Mouse (Mus musculus) olfactory bulb, adult 2 months (tissue): ENCODE measurements around the gene Slc22a15. TPM values are rescaled to one million over a fixed set of nuclear protein-coding genes. Genes with fewer than 3 reads are reported as not detected.

Source experiments
- H3K27ac ChIP-seq: fragments of 200-500 bp; 2 replicates; pipeline ENCODE4 v1.5.1; 2012; ENCODE audit warnings: low read depth, low read length; ENCODE audit not compliant: insufficient read depth
- H3K4me1 ChIP-seq: fragments of 200-500 bp; 2 replicates; pipeline ENCODE4 v1.6.1; 2012; ENCODE audit warnings: low read length; ENCODE audit not compliant: control insufficient read depth, insufficient read depth
- H3K4me3 ChIP-seq: fragments of 200-500 bp; 2 replicates; pipeline ENCODE4 v1.5.1; 2012; ENCODE audit warnings: mild to moderate bottlenecking, low read depth, low read length, moderate library complexity; ENCODE audit not compliant: insufficient read depth
- CTCF ChIP-seq: fragments of 200-500 bp; IDR thresholded peaks from 2 replicates; pipeline ENCODE4 v1.5.1; 2012; ENCODE audit warnings: low read depth, mild to moderate bottlenecking, low read length, moderate library complexity; ENCODE audit not compliant: insufficient read depth
- POLR2A ChIP-seq: fragments of 200-500 bp; IDR thresholded peaks from 2 replicates; pipeline ENCODE4 v1.6.1; 2012; ENCODE audit warnings: mild to moderate bottlenecking, low read depth, low read length, moderate library complexity; ENCODE audit not compliant: insufficient read depth
- WGBS: fragments of 180-500 bp; shearing (Covaris S2); methylation state at CpG from one replicate; pipeline ENCODE4 v1.1.7; 2018; 5-methylcytosine and 5-hydroxymethylcytosine counted together
- polyA plus RNA-seq: library from polyadenylated mRNA; stranded (reverse); fragments of >200 nt; gene quantifications from 2 replicates; pipeline ENCODE4 v1.2.4, GENCODE M21; 2012; ENCODE audit warnings: low replicate concordance; ENCODE audit not compliant: missing spikeins, insufficient read depth, insufficient read length

The Slc22a15 gene
- polyA plus RNA-seq, 1 experiment: not detected

DNA sequence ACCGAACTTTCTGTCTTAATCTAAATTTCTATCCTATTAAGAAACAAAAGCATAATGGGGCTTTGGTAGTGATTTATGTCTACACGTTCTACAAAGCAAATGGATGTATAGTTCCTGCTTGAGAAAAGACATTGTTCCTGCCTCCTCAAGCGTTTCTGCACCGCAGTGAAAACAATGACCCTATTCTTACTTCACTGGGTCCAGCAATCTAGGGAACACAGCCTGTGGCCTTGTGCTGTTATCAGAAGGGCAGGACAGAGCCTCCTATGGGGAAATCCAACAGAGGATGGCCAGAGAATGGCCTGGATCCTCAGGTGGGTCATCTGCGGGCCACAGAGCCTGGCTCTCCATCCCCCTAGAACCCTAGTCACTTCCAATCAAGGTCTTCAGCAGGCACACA is 46.1 kb downstream of the Slc22a15 start:
- TF ChIP-seq CTCF (no peak), POLR2A (no peak)
- WGBS: 79% methylated on average over 5 of the region's 5 CpGs
- Histone ChIP-seq H3K4me3 (no peak overlapping the region), H3K4me1 (no peaks in the 10 kb centered on the region), H3K27ac (no peak overlapping the region)

DNA sequence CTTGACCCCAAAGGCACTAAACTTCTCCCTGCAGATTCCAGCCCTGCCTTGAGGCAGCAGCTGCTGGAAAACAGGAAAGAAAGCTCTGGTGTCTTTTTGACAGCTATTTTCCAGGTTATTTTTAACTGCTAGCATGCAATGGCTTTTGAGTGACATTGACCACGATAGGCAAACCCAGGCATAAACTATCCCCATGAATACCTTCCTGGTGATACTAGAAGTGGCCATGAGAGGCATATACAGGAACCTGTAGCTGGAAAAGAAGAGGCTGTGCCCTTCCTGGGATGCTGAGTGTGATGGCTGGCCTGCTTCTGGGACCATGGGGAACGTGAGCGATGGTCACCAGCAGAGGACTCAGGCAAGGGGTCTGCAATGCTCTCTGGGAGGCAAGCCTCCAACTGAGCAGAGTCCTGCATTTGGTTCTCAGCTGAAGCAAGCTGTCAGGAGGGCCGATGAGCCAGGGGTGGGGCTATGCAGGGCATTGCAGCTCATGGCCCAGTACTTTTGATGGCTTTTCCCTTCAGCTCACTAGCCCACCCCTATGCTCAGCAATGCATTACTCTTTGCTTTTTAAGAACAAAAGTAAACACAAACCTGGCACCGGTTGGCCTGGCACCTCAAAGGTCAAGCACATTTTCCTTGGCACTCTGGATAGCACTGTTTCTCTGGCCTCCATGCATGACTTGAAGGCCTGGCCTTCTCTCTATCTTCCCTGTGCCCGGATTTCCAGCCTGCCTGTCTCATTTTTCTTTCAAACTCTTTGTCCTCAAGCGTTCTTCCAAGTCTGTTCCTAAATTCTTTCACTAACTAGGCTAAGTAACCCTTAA is 47.6 kb downstream of the Slc22a15 start:
- Histone ChIP-seq H3K4me1 (no peaks in the 10 kb centered on the region), H3K27ac (no peak overlapping the region), H3K4me3 (no peak overlapping the region)
- WGBS: 83% methylated on average over 7 of the region's 7 CpGs
- TF ChIP-seq CTCF (no peak), POLR2A (no peak)

DNA sequence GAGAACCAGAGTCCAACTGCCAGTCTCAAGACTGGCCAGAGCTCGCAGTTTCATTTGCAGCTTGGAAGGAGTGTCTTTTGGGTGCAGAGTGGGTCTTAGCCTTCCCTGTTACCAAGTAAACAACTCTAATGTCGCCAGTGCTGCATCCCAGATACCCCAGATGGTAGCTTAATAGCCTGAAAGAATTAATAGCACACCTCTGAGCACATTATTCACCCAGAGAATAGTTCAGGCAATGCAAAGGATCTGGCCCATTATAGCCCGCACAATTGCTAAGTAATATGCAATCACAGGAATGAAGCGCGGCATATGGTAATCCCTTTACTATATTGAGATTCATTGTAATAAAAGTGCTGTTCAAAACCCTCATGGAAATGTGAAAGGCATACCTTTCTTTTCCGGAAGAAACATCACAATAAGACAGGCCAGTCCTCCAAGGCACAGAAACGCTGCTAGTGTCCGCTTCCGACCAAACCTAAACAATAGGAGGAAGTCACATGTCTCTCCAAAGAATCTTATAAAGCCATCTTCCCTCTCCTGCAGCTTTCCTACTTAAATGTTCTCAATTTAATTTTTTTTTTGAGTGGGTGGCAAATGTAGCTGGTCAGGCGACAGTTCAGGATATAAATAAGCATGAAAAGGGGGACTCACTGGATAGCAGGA is 48.9 kb downstream of the Slc22a15 start:
- Histone ChIP-seq H3K4me1 (no peaks in the 10 kb centered on the region), H3K27ac (no peak overlapping the region), H3K4me3 (no peak overlapping the region)
- TF ChIP-seq POLR2A (no peak), CTCF (no peak)
- 85% methylated on average over 10 of the region's 10 CpGs for WGBS

DNA sequence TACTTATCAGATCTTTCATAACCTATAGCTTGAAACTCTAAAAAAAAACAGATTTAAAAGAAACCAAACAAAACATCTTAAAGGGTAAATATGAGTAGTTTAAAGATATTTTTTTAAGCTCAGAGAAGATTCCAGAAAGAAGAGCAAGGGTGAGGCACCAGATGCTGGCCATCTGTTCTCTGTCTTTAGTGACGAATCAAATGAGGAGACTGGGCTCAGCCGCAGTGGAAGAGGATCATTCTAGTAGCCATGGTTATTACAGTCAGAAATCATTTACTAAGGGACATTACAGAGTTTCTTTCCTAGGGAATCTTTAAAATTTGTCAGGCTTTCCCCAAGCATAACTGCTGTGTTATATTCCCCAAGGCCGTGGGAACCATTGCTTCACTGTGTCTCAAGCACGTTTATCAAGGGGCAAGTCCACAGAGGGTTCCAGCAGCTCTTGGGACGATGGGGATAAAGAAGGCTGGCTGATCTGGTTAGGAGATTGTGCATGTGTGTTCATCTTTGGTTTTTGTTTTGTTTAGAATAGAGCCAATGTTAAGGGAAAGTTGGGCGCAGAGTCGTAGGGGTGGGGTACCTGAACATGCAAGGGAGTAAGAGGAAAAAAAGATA is 51.1 kb downstream of the Slc22a15 start:
- no peaks in the 10 kb centered on the region for H3K4me1 ChIP-seq
- no peak overlapping the region for H3K4me3 ChIP-seq
- TF ChIP-seq CTCF (no peak), POLR2A (no peak)
- H3K27ac ChIP-seq: no peak overlapping the region
- WGBS: 92% methylated on average over 7 of the region's 7 CpGs

DNA sequence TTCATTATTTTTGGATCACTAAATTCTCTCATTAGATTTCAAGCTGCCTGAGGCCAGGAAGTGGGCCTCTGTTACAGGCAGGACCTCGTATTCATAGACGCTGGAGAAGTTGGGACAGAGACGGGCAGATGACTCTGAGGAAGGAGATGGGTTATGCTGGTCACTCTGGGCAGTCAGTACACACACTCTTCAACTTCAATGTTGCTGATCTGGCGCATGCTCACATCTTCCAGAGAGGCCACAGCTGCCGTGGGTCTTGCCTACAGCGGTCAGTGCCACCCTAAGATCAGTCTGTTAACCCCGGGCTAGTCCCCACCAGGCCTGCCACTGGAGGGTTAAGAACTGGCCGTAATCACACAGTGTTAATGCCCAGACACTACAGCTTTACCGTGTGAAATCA is 52.3 kb downstream of the Slc22a15 start:
- Histone ChIP-seq H3K4me3 (no peak overlapping the region), H3K4me1 (peaks cover 2% of the 10 kb centered on the region; the same call in 1 of the 2 replicates), H3K27ac (no peak overlapping the region)
- no peak for TF ChIP-seq CTCF
- TF ChIP-seq POLR2A: no peak
- WGBS: 94% methylated on average over 9 of the region's 9 CpGs

DNA sequence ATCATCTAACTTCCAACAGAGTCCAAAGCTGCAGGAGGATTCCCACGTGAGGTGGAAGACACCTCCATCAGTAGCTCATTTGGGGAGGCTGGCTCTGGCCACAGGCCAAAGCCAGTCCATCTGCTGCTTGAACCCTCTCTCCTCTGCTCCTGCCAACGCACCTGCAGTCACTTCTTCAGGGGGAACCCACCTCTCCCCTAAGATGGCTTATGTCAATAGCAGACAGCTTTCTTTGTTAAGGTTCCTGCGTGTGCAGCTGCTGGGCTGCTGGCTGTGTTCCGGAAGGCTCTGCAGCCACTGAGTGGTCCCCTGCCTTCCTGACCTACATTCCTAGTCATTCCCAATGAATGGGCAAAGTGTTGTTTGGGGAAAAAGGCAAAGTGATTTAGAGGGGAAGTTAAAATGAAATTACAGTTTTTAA is 57.2 kb downstream of the Slc22a15 start:
- WGBS: 62% methylated on average over 4 of the region's 4 CpGs
- no peak overlapping the region for H3K27ac ChIP-seq
- TF ChIP-seq CTCF (no peak), POLR2A (no peak)

DNA sequence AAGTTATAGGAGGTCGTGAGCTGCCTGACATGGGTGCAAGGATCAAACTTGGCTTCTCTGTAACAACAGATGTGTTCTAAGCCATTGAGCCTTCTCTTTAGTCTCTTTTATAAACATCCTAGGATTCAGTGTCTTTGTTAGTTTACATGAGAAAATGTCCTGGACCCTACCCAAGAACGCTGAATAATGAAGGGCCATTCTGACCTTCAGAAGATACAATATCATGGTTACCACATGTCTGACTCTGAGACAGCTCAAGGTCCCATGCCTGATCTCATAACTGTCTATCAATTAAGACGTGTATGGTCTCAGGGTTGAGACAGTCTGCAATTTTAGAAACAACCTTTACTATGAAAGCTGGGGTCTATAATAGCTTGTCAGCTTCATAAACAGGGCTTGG is 62.4 kb downstream of the Slc22a15 start:
- Histone ChIP-seq H3K4me1 (peaks cover 7% of the 10 kb centered on the region; the same call in 1 of the 2 replicates), H3K4me3 (no peak overlapping the region), H3K27ac (no peak overlapping the region)
- TF ChIP-seq POLR2A (no peak), CTCF (no peak)
- 78% methylated on average over 3 of the region's 3 CpGs for WGBS

More for the DNA sequence above, 57.2 kb downstream of the Slc22a15 start:
- Histone ChIP-seq H3K4me1 (peaks cover 3% of the 10 kb centered on the region; the same call in 1 of the 2 replicates), H3K4me3 (no peak overlapping the region)

DNA sequence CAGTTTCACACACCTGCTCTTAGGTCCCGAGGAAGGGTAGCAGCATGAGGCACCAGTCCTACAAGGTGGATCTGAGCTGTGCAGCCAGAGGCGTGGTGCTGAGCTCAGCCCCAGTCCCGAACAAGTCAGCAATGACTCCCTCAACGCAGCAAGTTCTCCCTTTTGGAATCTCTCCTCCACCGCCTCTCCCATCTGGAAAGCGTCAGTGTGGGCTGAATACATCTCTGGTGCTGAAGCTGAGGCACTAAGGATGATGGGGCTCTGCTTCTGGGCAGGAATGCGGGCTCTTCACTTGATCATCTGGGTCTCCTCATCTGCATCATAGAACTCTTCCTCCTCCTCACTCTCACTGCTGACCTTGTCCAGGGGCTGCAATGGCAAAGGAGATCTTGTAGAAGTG is 64.1 kb downstream of the Slc22a15 start:
- TF ChIP-seq POLR2A (no peak), CTCF (no peak)
- Histone ChIP-seq H3K4me3 (no peak overlapping the region), H3K27ac (no peak overlapping the region), H3K4me1 (peaks cover 7% of the 10 kb centered on the region; the same call in 1 of the 2 replicates)
- WGBS: 63% methylated on average over 7 of the region's 7 CpGs

DNA sequence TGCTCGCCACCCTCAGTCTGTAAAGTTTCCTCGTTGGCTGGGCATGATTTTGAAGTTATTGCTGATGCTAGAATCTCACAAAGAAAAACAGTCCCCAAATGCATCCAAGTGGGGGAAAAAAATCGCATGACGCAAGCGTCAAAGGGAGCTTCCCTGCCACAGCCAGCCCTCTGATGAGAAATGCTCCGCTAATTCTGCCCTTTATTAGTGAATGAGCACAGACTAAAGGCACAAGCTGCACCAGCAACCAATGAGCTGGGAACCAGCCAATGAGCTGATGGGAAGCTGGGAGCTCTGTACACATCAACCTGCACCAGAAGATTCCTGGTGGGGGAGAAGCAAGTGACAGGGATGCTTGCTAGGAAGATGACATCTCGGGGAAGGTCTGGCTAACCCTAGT is 64.5 kb downstream of the Slc22a15 start:
- TF ChIP-seq POLR2A (no peak), CTCF (no peak)
- Histone ChIP-seq H3K4me1 (peaks cover 7% of the 10 kb centered on the region; the same call in 1 of the 2 replicates), H3K4me3 (no peak overlapping the region), H3K27ac (no peak overlapping the region)
- WGBS: 44% methylated on average over 7 of the region's 7 CpGs

DNA sequence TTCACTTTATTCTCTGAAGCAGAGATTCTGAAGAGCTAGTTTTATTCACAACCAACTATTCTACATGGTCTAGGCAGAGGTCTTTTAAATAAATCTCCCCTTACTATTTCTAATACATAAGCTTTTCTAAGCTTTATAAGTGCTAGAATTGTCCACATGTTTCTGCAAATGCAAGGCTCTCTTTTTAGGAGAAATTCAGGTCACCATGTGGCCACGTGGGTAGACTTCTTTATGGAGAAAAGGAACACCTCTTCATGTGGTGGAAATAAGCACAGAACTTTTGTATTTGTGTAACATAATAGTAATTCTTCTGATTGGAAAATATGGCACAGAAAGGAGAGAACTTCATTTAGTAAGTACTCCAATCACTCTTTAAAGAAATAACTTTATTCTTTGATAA is 70.2 kb downstream of the Slc22a15 start:
- TF ChIP-seq CTCF: no peak
- no peak for TF ChIP-seq POLR2A
- H3K4me1 ChIP-seq: no peaks in the 10 kb centered on the region
- WGBS: 71% methylated on average over 1 of the region's 1 CpGs
- H3K4me3 ChIP-seq: no peak overlapping the region
- H3K27ac ChIP-seq: no peak overlapping the region
